In genomic region chr9:112525377-112525776, GRCm38 (mm10) we compare ENCODE assay signal across 18 mouse cellular contexts.
DNase-seq lines count a peak whose midpoint lies in the region; ATAC-seq and TF ChIP-seq lines count a peak whose summit lies in the region.
"Had no signal": no experiment of that assay in that cellular context is flagged by ENCODE, and none has a peak within 500 bp of the region (broad histone marks: within the 10 kb centered on the region; RNA-seq: fewer than 3 reads in every experiment).

No protein-coding gene starts in this region.

- DNase-seq in cerebellum, postnatal 4 days (ENCODE audit: low spot score in 2 of 2) = no peak
- DNase-seq in cerebellum, postnatal 25 days = peak; percentile 60 to 62
- peak; percentile 41 for DNase-seq in layer of hippocampus, adult 9-11 months
- DNase-seq in adrenal gland, postnatal 25 days = no peak
- no peak for DNase-seq in lung, adult 2 months
- DNase-seq: adrenal gland, postnatal 14 days; heart, postnatal 10 days; kidney, adult 11 months; kidney, postnatal 25 days; retina, postnatal 1 day; thymus, postnatal 25 days had no signal

- no peak for TF ChIP-seq POLR2A in lung, adult 2 months (IDR thresholded peaks at IDR 0.05; ENCODE audit: borderline replicate concordance, extremely low read depth, low read depth, low read length)

- ATAC-seq in cerebellum, adult (ENCODE audit: insufficient number of reproducible peaks, low FRiP score, low TSS enrichment) = peak; percentile 61; the same call in 1 of the 2 replicates
- 0 out of 2 replicates have a peak, but pooled peaks have one; percentile 29 for ATAC-seq in neural tube, embryonic 12.5 days (ENCODE audit: low FRiP score, low read depth)
- ATAC-seq in neural tube, embryonic 15.5 days (ENCODE audit: low FRiP score) = no peak
- ATAC-seq: liver, embryonic 12.5 days had no signal

- H3K9ac ChIP-seq in neural tube, embryonic 12.5 days = no peak overlapping the region
- H3K9ac ChIP-seq in neural tube, embryonic 15.5 days (replicated peaks) = no peak overlapping the region
- H3K9ac ChIP-seq: embryonic facial prominence, embryonic 13.5 days; hindbrain, embryonic 14.5 days; liver, embryonic 12.5 days had no signal

- H3K4me3 ChIP-seq in neural tube, embryonic 12.5 days = no peak overlapping the region
- no peak overlapping the region for H3K4me3 ChIP-seq in neural tube, embryonic 15.5 days (replicated peaks)
- H3K4me3 ChIP-seq in lung, adult 2 months (replicated peaks; ENCODE audit: extremely low read depth, low read depth, low read length) = no peak overlapping the region
- H3K4me3 ChIP-seq: embryonic facial prominence, embryonic 13.5 days; limb, embryonic 10.5 days; liver, embryonic 12.5 days had no signal

- no peaks in the 10 kb centered on the region for H3K36me3 ChIP-seq in neural tube, embryonic 12.5 days
- H3K36me3 ChIP-seq in neural tube, embryonic 15.5 days = no peaks in the 10 kb centered on the region
- H3K36me3 ChIP-seq: embryonic facial prominence, embryonic 13.5 days; limb, embryonic 10.5 days; liver, embryonic 12.5 days had no signal

- no peaks in the 10 kb centered on the region for H3K4me1 ChIP-seq in neural tube, embryonic 12.5 days
- H3K4me1 ChIP-seq in neural tube, embryonic 15.5 days = no peaks in the 10 kb centered on the region
- no peaks in the 10 kb centered on the region for H3K4me1 ChIP-seq in lung, adult 2 months (ENCODE audit: control insufficient read depth, insufficient read depth, low read length)
- H3K4me1 ChIP-seq: embryonic facial prominence, embryonic 13.5 days; limb, embryonic 10.5 days; liver, embryonic 12.5 days had no signal

- TF ChIP-seq CTCF in lung, adult 2 months (IDR thresholded peaks at IDR 0.05; ENCODE audit: insufficient read depth, low read length) = no peak

- no peak overlapping the region for H3K4me2 ChIP-seq in neural tube, embryonic 12.5 days (replicated peaks)
- H3K4me2 ChIP-seq in neural tube, embryonic 15.5 days = no peak overlapping the region
- H3K4me2 ChIP-seq: embryonic facial prominence, embryonic 13.5 days; hindbrain, embryonic 14.5 days; liver, embryonic 12.5 days had no signal

- 72% methylated on average over 5 of the region's 5 CpGs for WGBS in neural tube, embryonic 12.5 days
- WGBS in neural tube, embryonic 15.5 days = 64% methylated on average over 5 of the region's 5 CpGs
- 78% methylated on average over 5 of the region's 5 CpGs for WGBS in lung, adult 2 months

- H3K27ac ChIP-seq in neural tube, embryonic 12.5 days = no peak overlapping the region
- no peak overlapping the region for H3K27ac ChIP-seq in neural tube, embryonic 15.5 days (replicated peaks)
- H3K27ac ChIP-seq: embryonic facial prominence, embryonic 13.5 days; hindbrain, embryonic 14.5 days; limb, embryonic 10.5 days; liver, embryonic 12.5 days had no signal

- H3K9me3 ChIP-seq in neural tube, embryonic 12.5 days = no peaks in the 10 kb centered on the region
- no peaks in the 10 kb centered on the region for H3K9me3 ChIP-seq in neural tube, embryonic 15.5 days (replicated peaks)
- H3K9me3 ChIP-seq: embryonic facial prominence, embryonic 13.5 days; limb, embryonic 10.5 days; liver, embryonic 12.5 days had no signal

- H3K27me3 ChIP-seq in neural tube, embryonic 12.5 days (replicated peaks) = no peaks in the 10 kb centered on the region
- no peaks in the 10 kb centered on the region for H3K27me3 ChIP-seq in neural tube, embryonic 15.5 days (replicated peaks)
- H3K27me3 ChIP-seq: embryonic facial prominence, embryonic 13.5 days; liver, embryonic 12.5 days had no signal

Comparison
In these comparisons a context has a peak if more than half of its experiments do, and no peak if none do; other contexts are left out.
1. DNase-seq: peak in cerebellum, postnatal 25 days (2 of 2) and layer of hippocampus, adult 9-11 months (single experiment); none in cerebellum, postnatal 4 days (0 of 2), adrenal gland, postnatal 25 days (single experiment) and lung, adult 2 months (single experiment).